Mouse (Mus musculus): ENCODE data around the gene Tmem210. TPM values are rescaled to one million over a fixed set of nuclear protein-coding genes. Genes with fewer than 3 reads are reported as not detected.

Tmem210 gene
- total and polyA plus RNA-seq, 3 experiments, result not detected

GRCm38 (mm10) chr2:25265897-25266656, 21.9 kb upstream of the Tmem210 start:
- H3K36me3 ChIP-seq (ENCODE audit: control insufficient read depth in 1 of 2, insufficient read depth in 2 of 2, low read length in 2 of 2), result peaks cover 0 to 43% of the 10 kb centered on the region in 2 experiments; a peak in 3 of 4 replicates

GRCm38 (mm10) chr2:25266720-25267119, 21.2 kb upstream of the Tmem210 start:
- Histone ChIP-seq H3K36me3 (ENCODE audit: control insufficient read depth in 1 of 2, insufficient read depth in 2 of 2, low read length in 2 of 2) (peaks cover 0 to 41% of the 10 kb centered on the region in 2 experiments; a peak in 3 of 4 replicates), H3K4me3 (ENCODE audit: control insufficient read depth in 1 of 2, insufficient read depth in 1 of 2, low read depth in 2 of 2, low read length in 2 of 2) (peak overlapping the region; percentile 46 to 63), H3K27ac (ENCODE audit: control insufficient read depth, low read depth, low read length) (peak overlapping the region; percentile 70), H3K79me2 (ENCODE audit: control insufficient read depth, insufficient read depth, low read length, poor library complexity) (peaks cover 66% of the 10 kb centered on the region), H3K4me1 (ENCODE audit: control insufficient read depth in 1 of 2, insufficient read depth in 2 of 2, low read length in 2 of 2) (peaks cover 10 to 53% of the 10 kb centered on the region in 2 experiments), H3K9ac (ENCODE audit: control insufficient read depth, low read depth, low read length, poor library complexity, severe bottlenecking) (peak overlapping the region; percentile 66), H3K9me3 (replicated peaks; ENCODE audit: insufficient read depth, low read length) (no peaks in the 10 kb centered on the region), H3K27me3 (ENCODE audit: control insufficient read depth in 1 of 2, insufficient read depth in 2 of 2, low read length in 2 of 2) (no peaks in the 10 kb centered on the region)
- TF ChIP-seq USF1 (IDR thresholded peaks at IDR 0.05; ENCODE audit: low read depth, low read length), result no peak
- TF ChIP-seq NELFE (IDR thresholded peaks at IDR 0.05; ENCODE audit: low read depth, low read length), result no peak
- no peak for TF ChIP-seq POLR2AphosphoS2 (IDR thresholded peaks at IDR 0.05; ENCODE audit: low read length)
- TF ChIP-seq ETS1 (IDR thresholded peaks at IDR 0.05; ENCODE audit: low read depth, low read length), result no peak
- peak; percentile 28 for DNase-seq (ENCODE audit: low read depth, low spot score)

More at GRCm38 (mm10) chr2:25265897-25266656, 21.9 kb upstream of the Tmem210 start:
- Histone ChIP-seq H3K4me3 (ENCODE audit: control insufficient read depth in 1 of 2, insufficient read depth in 1 of 2, low read depth in 2 of 2, low read length in 2 of 2) (peak overlapping the region; percentile 90 to 95), H3K4me1 (ENCODE audit: control insufficient read depth in 1 of 2, insufficient read depth in 2 of 2, low read length in 2 of 2) (peaks cover 10 to 53% of the 10 kb centered on the region in 2 experiments), H3K9me3 (replicated peaks; ENCODE audit: insufficient read depth, low read length) (no peaks in the 10 kb centered on the region), H3K27me3 (ENCODE audit: control insufficient read depth in 1 of 2, insufficient read depth in 2 of 2, low read length in 2 of 2) (no peaks in the 10 kb centered on the region), H3K79me2 (ENCODE audit: control insufficient read depth, insufficient read depth, low read length, poor library complexity) (peaks cover 59% of the 10 kb centered on the region), H3K9ac (ENCODE audit: control insufficient read depth, low read depth, low read length, poor library complexity, severe bottlenecking) (peak overlapping the region; percentile 93), H3K27ac (ENCODE audit: control insufficient read depth, low read depth, low read length) (peak overlapping the region; percentile 70)
- peak; percentile 90 for DNase-seq (ENCODE audit: low read depth, low spot score)
- TF ChIP-seq CHD2 (IDR thresholded peaks at IDR 0.05; ENCODE audit: low read length), result no peak; the same call in 1 of the 2 replicates
- no peak for TF ChIP-seq GATA1 (IDR thresholded peaks at IDR 0.05; ENCODE audit: low read depth, low read length)
- peak; percentile 83 for TF ChIP-seq MYC (IDR thresholded peaks at IDR 0.05; ENCODE audit: low read depth, low read length)
- no peak for TF ChIP-seq ZKSCAN1 (IDR thresholded peaks at IDR 0.05; ENCODE audit: low read depth, low read length)
- peak; percentile 76 for TF ChIP-seq MAX (IDR thresholded peaks at IDR 0.05; ENCODE audit: low read length)
- TF ChIP-seq RAD21 (IDR thresholded peaks at IDR 0.05; ENCODE audit: low read depth, low read length), result no peak
- TF ChIP-seq MXI1 (IDR thresholded peaks at IDR 0.05; ENCODE audit: low read depth, low read length), result peak; percentile 71
- peak; percentile 73; the same call in 1 of the 2 replicates for TF ChIP-seq MAZ (IDR thresholded peaks at IDR 0.05; ENCODE audit: low read depth, low read length)
- no peak for TF ChIP-seq SMC3 (IDR thresholded peaks at IDR 0.05; ENCODE audit: low read depth, low read length)
- TF ChIP-seq ZNF384 (IDR thresholded peaks at IDR 0.05; ENCODE audit: low read depth, low read length), result no peak
- 0 out of 2 replicates have a peak, but pooled peaks have one; percentile 33 for TF ChIP-seq TBP (IDR thresholded peaks at IDR 0.05; ENCODE audit: low read depth, low read length)
- TF ChIP-seq GABPA (IDR thresholded peaks at IDR 0.05; ENCODE audit: low read depth, low read length), result no peak
- TF ChIP-seq TCF12 (IDR thresholded peaks at IDR 0.05; ENCODE audit: low read depth, low read length), result peak; percentile 70
- TF ChIP-seq MAFK (IDR thresholded peaks at IDR 0.05; ENCODE audit: borderline replicate concordance, low read depth, low read length), result no peak
- TF ChIP-seq JUND (IDR thresholded peaks at IDR 0.05; ENCODE audit: low read depth, low read length), result no peak
- TF ChIP-seq MEF2A (IDR thresholded peaks at IDR 0.05; ENCODE audit: extremely low read depth, insufficient replicate concordance, low read depth, low read length, poor library complexity, severe bottlenecking), result no peak
- TF ChIP-seq ZC3H11A (IDR thresholded peaks at IDR 0.05; ENCODE audit: low read depth, low read length), result no peak
- no peak for TF ChIP-seq USF1 (IDR thresholded peaks at IDR 0.05; ENCODE audit: low read depth, low read length)
- peak in 1 of 2 experiments; percentile 73; a peak in 2 of 4 replicates for TF ChIP-seq POLR2A (IDR thresholded peaks at IDR 0.05; ENCODE audit: control insufficient read depth in 1 of 2, insufficient read depth in 1 of 2, low read depth in 1 of 2, low read length in 2 of 2, poor library complexity in 1 of 2)
- TF ChIP-seq HCFC1 (IDR thresholded peaks at IDR 0.05; ENCODE audit: low read depth, low read length), result peak; percentile 79
- peak; percentile 86 for TF ChIP-seq SIN3A (IDR thresholded peaks at IDR 0.05; ENCODE audit: low read length)
- TF ChIP-seq ETS1 (IDR thresholded peaks at IDR 0.05; ENCODE audit: low read depth, low read length), result peak; percentile 68
- no peak for TF ChIP-seq POLR2AphosphoS5 (IDR thresholded peaks at IDR 0.05; ENCODE audit: borderline replicate concordance, low read depth, low read length)
- TF ChIP-seq ZMIZ1 (IDR thresholded peaks at IDR 0.05; ENCODE audit: low read depth, low read length), result no peak
- peak; percentile 83 for TF ChIP-seq ELF1 (IDR thresholded peaks at IDR 0.05; ENCODE audit: low read depth, low read length)
- TF ChIP-seq RCOR1 (IDR thresholded peaks at IDR 0.05; ENCODE audit: low read depth, low read length), result no peak
- TF ChIP-seq NELFE (IDR thresholded peaks at IDR 0.05; ENCODE audit: low read depth, low read length), result peak; percentile 58
- no peak for TF ChIP-seq E2F4 (IDR thresholded peaks at IDR 0.05; ENCODE audit: borderline replicate concordance, low read depth, low read length)
- TF ChIP-seq KAT2A (conservative IDR thresholded peaks at IDR 0.05; ENCODE audit: low read depth, low read length), result no peak
- TF ChIP-seq NRF1 (IDR thresholded peaks at IDR 0.05; ENCODE audit: insufficient read depth, low read depth, low read length, poor library complexity, severe bottlenecking), result no peak
- TF ChIP-seq USF2 (IDR thresholded peaks at IDR 0.05; ENCODE audit: borderline replicate concordance in 1 of 2, insufficient read depth in 1 of 2, low read depth in 1 of 2, low read length in 2 of 2), result no peak
- peak; percentile 23 to 35; a peak in 2 of 4 replicates for TF ChIP-seq EP300 (IDR thresholded peaks at IDR 0.05; ENCODE audit: low read depth in 1 of 2, low read length in 2 of 2)

Measured in MEL (cell line).